Mouse (Mus musculus) granulocyte monocyte progenitor cell, adult 5-6 weeks (primary cell): ENCODE measurements around the gene Gm10961. TPM values are rescaled to one million over a fixed set of nuclear protein-coding genes. Genes with fewer than 3 reads are reported as not detected.

ENCODE experiments used
- ATAC-seq: replicated peaks from 2 replicates; pipeline ENCODE4 v1.8.0; 2016; ENCODE audit warnings: mild to moderate bottlenecking, moderate TSS enrichment, inconsistent platforms; ENCODE audit not compliant: poor library complexity, severe bottlenecking
- total RNA-seq, 2 experiments: library from RNA; stranded (forward) in 1 of 2; stranded (reverse) in 1 of 2; fragments of 200-712, 200-1000 nt in 1 of 2; fragments of >200 nt in 1 of 2; fragmentation: Nextera tagmentation in 1 of 2; gene quantifications; 2 replicates each; pipeline ENCODE4 v1.2.3; 2014 to 2017

Gene Gm10961
- total RNA-seq (2014; fragmentation: Nextera tagmentation) (not detected in 2 replicates), total RNA-seq (2017) (not detected in 2 replicates)

DNA sequence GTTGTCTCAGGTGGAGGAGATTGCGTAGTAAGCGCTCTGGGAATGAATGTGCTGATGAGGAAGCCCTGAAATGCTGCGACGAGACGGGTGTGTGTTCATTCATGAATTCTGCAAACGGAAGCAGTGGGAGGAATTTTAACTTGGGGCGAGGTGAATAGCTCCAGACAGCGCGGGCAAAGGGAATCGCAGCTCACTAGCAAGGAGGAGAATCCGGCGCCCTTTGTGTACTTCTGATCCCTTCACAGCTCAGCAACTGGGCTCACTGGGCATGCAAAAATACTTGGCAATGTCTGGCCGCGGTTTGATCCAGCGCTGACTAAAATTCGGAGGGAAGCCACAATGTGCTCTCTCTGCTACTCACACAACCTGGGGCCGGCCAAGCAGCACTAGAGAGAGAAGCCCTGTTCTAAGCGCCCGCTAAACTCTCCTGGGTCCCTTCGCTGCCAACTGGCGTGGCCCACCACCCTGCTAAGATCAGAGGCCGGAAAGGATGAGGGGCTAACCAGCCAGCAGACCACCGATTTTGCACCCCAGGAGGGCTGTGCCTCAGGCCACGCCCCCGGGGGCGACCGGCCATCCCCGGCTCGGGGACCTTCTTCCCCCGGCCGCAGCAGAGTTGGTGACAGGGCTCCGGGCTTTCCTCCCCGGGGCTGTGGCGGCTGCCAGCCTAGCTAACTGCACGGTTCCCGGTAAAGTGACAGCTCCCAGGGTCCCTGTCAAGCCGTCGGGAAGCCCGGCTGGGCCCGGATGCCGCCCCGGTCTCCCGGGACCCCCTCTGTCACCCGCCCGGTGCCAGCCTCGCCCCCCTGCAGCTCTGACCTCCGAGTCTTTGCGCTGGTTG is at the start of gene Gm10961:
Gene Gm10961 (plus strand): TSS at position 641 of the 841 bp plus-strand sequence.
- peak; percentile 38 for ATAC-seq

DNA sequence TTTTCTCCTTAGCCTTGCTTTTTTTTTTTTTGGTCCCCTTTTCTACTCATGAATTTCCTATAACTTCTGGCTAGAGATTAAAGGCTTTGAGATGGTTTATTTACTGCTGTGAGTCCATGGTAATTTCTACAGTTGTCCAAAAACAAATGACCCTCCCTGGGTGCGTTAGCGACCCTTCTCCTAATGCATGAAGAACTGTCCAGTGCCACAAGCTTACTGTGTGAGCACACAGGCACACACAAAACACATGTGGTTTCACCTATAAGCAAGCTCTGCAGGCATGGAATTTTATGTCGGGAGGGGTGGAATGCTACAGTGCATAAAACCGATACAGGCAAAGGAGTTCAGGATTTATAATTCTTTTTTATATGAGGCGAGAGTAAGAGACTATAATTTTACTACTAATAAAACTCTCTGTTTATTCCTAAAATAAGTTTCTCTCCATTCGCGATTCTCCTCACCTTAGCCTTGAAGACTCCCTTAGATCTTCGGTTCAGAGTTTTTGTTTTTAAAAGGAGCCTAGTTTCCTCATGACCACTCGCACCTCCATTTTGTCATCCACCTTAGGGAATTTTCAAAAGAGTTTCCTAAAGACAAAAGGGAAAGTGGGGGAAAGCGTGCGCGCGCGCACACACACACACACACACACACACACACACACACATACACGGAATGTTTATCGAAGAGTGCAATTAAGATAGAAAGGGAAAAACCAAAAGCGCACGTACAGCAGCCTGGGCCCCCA is 48.8 kb upstream of the Gm10961 start:
- no peak for ATAC-seq

DNA sequence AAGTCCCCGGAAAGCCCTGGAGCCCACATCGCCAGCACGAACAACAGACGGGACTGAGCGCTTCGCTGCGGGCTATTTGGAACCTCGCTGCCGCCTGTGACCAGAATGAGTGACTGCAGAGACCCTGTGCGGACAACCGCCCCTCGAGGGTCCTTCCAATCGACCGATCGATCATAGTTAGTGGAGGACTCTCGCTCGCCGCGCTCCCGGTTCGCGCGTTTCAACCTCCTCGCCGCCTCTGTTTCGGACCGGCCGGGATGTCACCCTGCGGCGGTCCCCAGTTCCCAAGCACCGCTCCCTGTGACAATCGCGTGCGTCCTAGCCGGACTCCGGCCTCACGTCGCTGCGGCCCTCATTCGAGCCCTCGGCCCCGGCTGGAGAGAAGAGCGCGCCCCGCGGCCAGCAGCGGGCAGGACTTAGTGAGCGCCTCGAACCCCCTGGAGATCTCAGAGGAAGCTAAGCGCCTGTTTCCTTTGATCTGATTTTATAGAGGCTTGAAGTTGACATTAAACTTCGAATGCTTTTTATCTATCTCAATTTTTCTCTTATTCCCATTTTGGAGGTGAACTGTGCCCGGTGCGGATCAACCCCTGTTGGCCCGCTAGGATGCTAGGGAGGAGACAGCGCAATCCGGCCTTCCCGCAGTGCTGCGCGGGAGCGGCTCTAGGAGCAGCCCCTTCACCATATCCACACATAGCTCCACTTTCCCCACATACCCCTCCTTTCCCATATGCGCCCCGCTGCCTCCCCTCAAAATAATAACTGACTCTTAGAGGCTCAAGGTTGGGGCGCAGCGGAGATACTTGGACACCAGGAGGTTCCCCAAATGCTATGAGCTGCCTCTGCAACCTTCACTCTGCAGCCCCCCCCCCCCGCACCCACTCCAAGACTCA is 48.0 kb upstream of the Gm10961 start:
- ATAC-seq: 0 out of 2 replicates have a peak, but pooled peaks have one; percentile 7

DNA sequence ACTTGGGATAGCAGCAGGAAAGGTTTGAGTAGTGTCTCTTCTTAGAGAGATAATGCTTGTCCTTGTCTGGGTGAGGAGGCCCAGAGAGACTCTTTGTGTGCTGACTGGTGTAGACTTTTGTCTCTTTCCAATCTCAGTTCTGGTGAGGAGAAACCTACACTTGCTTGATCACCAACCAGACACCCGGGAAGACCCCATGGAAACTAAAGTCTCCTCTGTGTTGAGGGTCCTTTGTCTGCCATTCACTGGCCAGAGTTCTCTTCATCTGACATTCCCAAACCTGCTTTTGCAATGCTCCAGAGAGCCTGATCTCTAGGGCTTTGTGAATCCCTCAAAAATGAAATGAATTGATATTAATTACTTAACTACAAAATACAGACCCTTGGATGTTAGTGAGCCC is 47.2 kb upstream of the Gm10961 start:
- ATAC-seq: no peak

DNA sequence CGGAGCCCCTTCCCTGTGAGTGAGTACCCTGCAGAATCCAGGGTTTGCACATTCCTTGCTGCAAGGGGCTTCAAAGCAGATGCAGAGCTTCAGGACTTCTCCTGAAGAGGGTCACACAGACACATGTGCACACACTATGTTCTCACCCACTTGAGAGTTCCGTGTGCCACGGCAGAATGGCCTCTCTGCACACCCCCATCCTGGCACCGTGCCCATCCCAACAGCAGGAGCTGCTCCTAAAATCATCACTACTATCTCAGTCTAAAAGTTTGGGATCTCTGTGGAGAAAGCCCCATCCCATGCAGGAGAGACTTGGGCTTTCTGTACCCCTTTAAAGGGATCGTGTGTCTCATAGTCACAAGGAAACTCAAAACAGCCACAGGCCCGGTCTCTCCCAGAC is 44.6 kb upstream of the Gm10961 start:
- ATAC-seq: no peak

DNA sequence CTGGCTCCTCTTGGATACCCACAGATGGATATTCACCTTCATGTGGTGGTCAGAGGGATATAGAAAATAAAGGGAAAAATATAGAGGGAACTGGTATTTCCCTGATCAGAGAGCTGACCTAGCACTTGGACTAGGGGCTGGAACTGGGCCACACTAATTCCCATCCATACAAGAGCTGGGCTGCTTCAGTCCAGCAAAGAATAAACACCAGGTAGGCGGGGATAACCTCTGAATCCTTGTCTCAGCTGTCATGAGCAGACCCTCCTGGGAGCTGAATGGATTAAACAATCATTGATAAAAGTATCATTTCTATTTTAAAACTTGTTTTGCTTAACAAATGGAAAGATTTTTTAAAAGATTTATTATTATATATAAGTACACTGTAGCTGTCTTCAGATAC is 39.5 kb upstream of the Gm10961 start:
- no peak for ATAC-seq

DNA sequence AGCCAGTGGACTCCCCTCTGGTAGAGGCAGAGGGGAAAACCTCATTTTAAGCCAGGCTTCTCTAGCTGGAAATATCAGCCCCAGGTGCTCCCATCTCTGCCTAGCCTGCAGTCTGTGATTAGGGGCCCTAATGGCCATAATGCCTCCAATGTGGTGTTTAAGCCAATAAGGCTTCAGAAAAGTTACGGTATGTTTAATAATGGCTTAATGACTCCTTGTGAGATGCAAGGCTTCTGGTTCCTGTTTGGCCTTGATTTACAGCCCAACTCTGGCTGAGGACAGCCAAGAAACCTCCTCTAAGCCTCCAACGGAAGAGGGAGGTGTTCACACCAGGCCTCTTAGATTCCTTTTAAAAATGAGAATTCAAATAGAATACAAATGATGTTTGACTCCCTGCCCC is 37.5 kb upstream of the Gm10961 start:
- no peak for ATAC-seq

DNA sequence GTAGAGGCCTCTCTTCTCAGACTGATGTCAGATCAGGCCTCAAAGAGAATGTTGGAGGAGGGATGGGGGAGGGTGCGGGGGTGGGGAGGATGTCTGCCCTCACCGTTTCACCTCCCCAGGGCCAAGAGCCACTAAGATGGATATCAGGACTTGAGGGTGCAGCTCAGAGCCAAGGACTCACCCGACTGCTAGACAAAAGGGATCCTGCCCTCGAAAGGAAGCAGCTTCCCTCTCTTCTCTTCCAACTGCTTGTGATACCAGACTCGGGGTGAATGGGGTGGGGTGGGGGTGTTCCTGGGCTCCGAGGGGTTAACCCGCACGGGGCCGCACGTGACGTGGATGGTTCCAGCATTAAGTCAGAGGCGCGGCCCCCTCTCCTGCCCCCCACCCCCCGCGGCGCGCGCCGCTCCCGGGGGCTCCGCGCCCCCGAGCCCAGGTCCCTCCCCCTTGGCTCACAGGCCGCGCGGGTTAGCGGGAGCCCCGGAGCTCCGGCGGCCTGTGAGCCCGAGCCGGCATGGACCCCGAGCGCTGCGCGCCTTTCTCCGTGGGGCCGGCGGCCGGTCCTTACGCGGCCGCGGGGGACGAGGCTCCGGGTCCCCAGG is 36.4 kb upstream of the Gm10961 start, which contains the start of gene Alx3:
Gene Alx3 (plus strand): TSS at position 370 of the 602 bp plus-strand sequence.
- ATAC-seq: no peak

DNA sequence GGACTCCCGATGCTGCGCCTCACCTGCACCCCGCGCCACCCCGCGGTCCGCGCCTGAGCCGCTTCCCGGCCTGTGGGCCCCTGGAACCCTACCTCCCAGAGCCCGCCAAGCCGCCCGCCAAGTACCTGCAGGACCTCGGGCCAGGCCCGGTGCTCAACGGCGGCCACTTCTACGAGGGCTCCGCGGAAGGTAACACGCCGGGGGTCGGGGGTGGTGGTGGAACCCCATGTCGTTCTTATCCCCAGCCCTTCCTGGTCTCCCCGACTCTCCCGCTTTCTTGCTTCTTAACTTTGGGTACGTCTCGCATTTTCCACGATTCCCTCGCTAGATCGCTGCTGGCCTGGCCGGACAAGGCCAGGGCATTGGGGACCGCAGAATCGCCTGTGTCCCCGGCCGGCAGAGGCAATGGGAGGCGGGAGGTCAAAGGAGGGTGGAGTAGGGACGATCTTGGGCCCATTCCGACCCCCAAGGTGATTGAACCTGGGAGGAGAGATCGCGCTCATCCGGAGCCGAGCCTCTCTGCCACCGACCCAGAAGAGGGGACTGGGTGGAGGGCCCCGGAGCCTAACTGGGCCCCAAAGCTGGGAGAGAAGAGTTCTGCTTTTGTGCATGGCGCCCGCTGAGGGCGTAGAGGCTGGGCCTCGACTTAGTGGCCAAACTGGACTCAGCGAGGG is 35.7 kb upstream of the Gm10961 start:
- ATAC-seq: peak; percentile 30; the same call in 1 of the 2 replicates

DNA sequence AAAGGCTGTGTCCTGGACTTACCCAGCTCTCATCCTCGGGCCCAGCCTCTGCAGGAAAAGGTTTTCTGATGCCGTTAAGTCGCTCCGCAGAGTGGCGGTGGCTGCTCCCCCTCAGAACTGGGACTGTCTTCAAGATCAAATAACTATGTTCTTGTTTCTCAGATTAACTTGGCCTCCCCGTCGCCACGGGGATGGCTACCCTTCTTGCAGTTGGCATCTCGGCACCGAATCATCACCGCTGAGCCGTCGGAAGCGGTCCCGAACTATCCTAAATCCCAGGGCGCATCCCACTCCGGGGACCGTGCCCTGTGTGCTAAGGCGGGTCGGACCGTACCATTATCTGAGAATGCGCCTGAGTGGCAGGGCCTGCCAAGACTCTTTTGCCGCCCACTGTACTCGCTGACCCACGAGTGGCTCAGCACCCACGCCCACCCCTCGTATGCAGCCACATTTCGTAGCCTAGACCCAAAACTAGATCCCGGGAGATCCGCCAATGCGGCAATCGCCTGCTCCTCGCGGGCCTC is 35.1 kb upstream of the Gm10961 start:
- ATAC-seq: no peak; the same call in 1 of the 2 replicates

DNA sequence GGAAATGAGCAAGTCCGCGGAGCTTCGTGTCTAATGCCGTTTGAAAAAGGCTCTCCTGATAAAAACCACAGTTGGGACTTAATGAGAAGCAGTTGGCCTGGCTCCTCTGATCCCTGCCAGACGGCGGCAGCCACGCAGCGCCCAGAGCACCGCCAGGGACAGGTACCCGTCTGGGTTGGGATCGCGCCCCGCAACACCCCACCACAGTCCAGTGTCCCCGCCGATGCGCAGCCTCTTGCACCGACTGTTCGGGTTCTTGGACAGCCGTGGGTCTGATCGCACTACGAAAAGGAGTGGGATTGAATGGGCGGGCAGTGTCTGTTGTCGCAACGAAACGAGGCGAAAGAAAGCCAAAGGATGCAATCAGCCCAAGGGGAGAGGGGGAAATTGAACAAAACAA is 34.6 kb upstream of the Gm10961 start:
- 0 out of 2 replicates have a peak, but pooled peaks have one; percentile 9 for ATAC-seq

DNA sequence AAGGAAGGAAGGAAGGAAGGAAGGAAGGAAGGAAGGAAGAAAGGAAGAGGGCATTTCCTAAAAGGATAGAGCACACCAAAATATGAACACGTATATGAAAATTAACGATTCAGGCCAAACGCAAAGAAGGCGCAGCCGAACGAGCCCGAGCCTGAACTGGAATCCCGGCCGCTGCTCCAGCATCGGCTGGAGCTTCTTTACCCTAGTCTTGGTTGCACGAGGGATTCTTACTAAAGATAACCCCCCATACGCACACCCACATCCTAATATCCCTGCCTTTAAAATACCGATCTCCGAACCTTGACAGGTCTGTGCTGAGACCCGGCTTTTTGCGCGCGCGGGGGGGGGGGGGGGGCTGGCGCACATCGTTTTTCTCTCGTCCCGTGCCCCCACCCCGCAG is 34.0 kb upstream of the Gm10961 start:
- no peak for ATAC-seq

DNA sequence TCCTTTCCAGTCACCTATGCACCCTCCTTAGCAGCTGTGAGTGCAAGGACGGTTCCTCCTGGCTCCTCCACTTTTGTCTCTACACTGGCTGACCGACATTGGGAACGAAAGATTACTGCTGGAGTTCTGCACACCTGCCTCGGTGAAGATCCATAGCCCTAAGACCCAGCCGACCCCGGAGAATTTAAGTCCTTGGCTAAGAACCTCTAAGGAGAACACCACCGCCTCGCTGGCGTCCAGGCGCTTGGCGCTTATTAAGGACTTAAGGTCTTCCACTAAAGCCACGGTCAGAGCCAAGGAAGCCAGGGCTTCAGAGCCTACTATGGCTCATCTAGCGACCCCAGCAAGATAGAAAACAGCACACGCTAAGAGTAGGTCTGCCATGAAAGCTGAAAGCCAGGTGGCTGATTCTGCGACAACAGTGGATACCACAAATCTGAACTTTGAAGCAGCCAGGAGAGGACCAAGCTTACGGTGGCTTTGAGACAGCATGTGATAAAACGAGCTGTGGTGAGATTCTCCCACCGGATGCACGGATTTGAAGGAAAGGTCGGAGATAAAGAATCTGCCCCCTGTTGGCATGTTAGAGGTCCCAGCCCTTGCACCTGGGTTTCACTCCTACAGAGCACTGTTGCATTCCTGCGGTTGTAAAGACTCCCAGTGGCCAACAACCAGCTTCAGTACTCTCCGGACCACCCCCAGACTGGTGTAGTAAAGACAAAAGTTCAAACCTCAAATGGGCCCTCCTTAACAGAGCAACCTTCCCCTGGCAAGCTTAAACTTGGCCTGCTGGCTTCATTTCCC is 33.3 kb upstream of the Gm10961 start:
- no peak for ATAC-seq

DNA sequence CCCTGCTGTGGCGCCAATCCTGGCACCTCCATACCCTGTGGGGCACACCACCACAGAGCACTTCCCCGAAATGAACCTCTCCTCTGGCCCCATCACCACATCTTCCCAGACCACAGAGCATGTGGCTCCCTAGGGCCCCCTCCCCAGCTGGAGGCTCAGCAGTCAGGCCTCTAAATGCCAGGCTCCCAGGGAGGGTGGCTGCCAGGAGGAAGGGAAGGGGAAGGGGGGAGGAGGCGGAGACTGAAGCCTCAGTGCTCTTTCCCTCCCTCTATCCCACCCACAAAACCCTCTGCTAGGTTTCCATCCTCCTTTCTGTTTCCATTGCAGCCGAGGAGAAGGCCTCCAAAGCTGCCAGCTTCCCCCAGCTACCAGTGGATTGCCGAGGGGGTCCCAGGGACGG is 31.0 kb upstream of the Gm10961 start:
- ATAC-seq: no peak

DNA sequence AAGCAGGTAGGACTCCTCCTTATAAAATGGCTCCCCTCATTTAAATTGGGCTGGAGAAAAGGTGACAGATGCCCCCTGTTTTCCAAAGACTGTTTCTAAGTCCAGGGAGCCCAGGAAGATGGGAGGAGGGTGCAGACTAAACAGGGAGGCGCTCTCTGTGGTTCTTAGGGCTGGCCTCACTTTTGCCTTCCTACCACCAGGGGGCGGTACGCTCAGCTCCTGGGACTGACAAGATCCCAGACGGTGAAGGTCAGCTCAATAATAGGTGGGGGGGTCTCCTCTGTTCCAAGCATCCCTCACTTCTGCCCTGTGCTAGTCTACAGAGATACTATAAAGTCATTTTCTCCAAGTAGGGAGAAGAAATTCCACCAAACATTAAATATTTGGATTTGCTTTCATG is 25.8 kb upstream of the Gm10961 start:
- ATAC-seq: peak; percentile 77

DNA sequence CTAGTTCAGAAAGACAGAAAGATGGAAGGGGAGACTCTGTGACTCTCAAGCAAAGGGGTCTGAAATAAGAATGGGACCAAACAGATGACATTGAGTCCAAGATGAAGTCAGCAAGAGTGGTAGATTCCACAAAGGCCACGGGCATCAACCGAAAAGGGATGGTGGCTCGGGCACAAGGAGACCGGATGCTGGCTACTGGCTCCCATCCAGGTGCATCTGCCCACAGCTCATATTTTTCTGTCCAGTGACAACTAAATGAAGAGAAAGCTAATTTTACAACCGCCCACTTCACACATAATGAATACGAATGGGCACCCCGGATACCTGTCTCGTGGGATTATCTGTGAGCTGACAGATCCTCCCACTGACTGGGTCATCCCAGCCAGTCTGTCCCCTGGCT is 23.9 kb upstream of the Gm10961 start:
- ATAC-seq: no peak

DNA sequence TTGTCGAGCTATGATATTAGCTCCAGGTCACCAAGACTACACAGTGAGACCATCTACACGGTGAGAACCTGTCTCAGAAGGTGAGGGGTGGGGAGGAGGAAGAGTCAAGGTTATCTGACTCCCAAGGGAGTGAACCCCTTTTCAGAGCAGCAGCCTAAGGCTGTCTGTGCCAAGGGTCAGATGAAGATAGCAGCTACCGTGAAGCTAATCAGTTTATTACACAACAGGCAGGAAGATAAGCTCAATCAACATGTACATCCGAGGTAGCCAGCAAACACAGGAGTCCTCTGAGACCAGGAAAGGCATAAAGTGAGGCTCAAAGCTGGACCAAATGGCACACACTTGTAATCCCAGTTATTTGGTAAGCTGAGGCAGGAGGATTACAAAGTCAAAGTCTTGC is 22.3 kb upstream of the Gm10961 start:
- no peak for ATAC-seq

DNA sequence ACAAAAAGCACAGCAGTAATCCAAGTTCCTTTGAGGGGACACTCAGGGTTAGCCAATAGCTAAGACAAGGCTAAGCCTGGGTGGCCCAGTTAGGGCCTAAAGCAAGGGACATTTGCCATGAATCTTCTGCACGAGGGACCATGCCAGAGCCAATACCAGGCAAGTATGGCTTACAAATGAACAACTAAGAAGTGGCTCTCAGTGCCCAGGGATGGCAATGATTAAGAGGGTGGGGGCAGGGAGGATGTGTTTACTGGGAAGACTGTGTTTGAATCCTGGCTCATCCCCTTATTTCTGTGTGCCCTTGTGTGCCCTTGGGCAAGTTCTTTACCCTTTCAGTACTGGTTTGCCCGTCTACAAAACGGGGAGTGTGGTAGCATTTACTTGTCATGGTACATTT is 21.7 kb upstream of the Gm10961 start:
- no peak for ATAC-seq
